Mouse (Mus musculus) left cerebral cortex, postnatal 4 days (tissue): Measurements from ENCODE around the gene Cir1. TPM values are rescaled to one million over a fixed set of nuclear protein-coding genes. Genes with fewer than 3 reads are reported as not detected.

Experiments used
- DNase-seq: peaks from one replicate; pipeline ENCODE4 v3.0.0-alpha.2; 2022
- intact Hi-C: fragments of 180-260 bp; cut with DNase I; formaldehyde crosslinking; loops from one replicate; pipeline ENCODE4 v1.15.1; 2025
- total RNA-seq, 2 experiments: library from RNA; stranded (reverse); gene quantifications; 2 replicates each; pipeline ENCODE4 v1.2.3; 2021

The Cir1 gene
- total RNA-seq, 2 experiments from 2014 or later = 22.9 to 25.1 TPM

GRCm38 (mm10) chr2:73274119-73274920 lies 38.2 kb downstream of the Cir1 start:
- peak; percentile 34 for DNase-seq
- intact Hi-C loops = loop anchor here (2.0 to 5.0 kb wide), 2 partner anchors 296 to 757 kb away; no protein-coding TSS in a partner anchor

GRCm38 (mm10) chr2:73273249-73274118 lies 39.0 kb downstream of the Cir1 start:
- no peak for DNase-seq
- intact Hi-C loops = loop anchor here (2.0 to 5.0 kb wide), 2 partner anchors 295 to 756 kb away; no protein-coding TSS in a partner anchor

GRCm38 (mm10) chr2:73272351-73273248 lies 39.9 kb downstream of the Cir1 start:
- intact Hi-C loops = loop anchor here (5.0 kb wide), 1 partner anchor 755 kb away; no protein-coding TSS in a partner anchor
- no peak for DNase-seq

- intact Hi-C loops = loop anchor here (5.0 kb wide), 1 partner anchor 754 kb away; no protein-coding TSS in a partner anchor
- DNase-seq = peak; percentile 49
These were observed 40.9 kb downstream of the Cir1 start, which contains the start of gene Sp9 for GRCm38 (mm10) chr2:73271459-73272161. Gene Sp9, plus strand, starts transcription at chr2:73271925.

GRCm38 (mm10) chr2:73270593-73271458 lies 41.7 kb downstream of the Cir1 start:
- intact Hi-C loops = loop anchor here (5.0 kb wide), 1 partner anchor 754 kb away; no protein-coding TSS in a partner anchor

GRCm38 (mm10) chr2:73270071-73270592 lies 42.4 kb downstream of the Cir1 start:
- no peak for DNase-seq
- intact Hi-C loops = loop anchor here (5.0 kb wide), 1 partner anchor 753 kb away; no protein-coding TSS in a partner anchor

More at GRCm38 (mm10) chr2:73270593-73271458, 41.7 kb downstream of the Cir1 start:
- DNase-seq = peak; percentile 17

- intact Hi-C loops = loop anchor here (5.0 kb wide), 2 partner anchors 97 to 752 kb away; no protein-coding TSS in a partner anchor
- no peak for DNase-seq
These were observed 42.8 kb downstream of the Cir1 start for GRCm38 (mm10) chr2:73269666-73270065.

GRCm38 (mm10) chr2:73268836-73269395 lies 43.6 kb downstream of the Cir1 start:
- DNase-seq = no peak

GRCm38 (mm10) chr2:73268281-73268680 lies 44.2 kb downstream of the Cir1 start:
- no peak for DNase-seq
- intact Hi-C loops = loop anchor here (5.0 kb wide), 1 partner anchor 96 kb away; no protein-coding TSS in a partner anchor

More at GRCm38 (mm10) chr2:73268836-73269395, 43.6 kb downstream of the Cir1 start:
- intact Hi-C loops = loop anchor here (5.0 kb wide), 1 partner anchor 97 kb away; no protein-coding TSS in a partner anchor

GRCm38 (mm10) chr2:73267818-73268217 lies 44.7 kb downstream of the Cir1 start:
- no peak for DNase-seq
- intact Hi-C loops = loop anchor here (5.0 kb wide), 1 partner anchor 96 kb away; no protein-coding TSS in a partner anchor

- intact Hi-C loops = loop anchor here (5.0 kb wide), 1 partner anchor 95 kb away; no protein-coding TSS in a partner anchor
- no peak for DNase-seq
These were observed 45.3 kb downstream of the Cir1 start for GRCm38 (mm10) chr2:73267231-73267630.

- no peak for DNase-seq
- intact Hi-C loops = loop anchor here (5.0 kb wide), 1 partner anchor 94 kb away; no protein-coding TSS in a partner anchor
These were observed 45.9 kb downstream of the Cir1 start for GRCm38 (mm10) chr2:73266623-73267022.

GRCm38 (mm10) chr2:73266011-73266410 lies 46.5 kb downstream of the Cir1 start:
- no peak for DNase-seq
- intact Hi-C loops = loop anchor here (5.0 kb wide), 1 partner anchor 94 kb away; no protein-coding TSS in a partner anchor

- DNase-seq = no peak
- intact Hi-C loops = loop anchor here (5.0 kb wide), 1 partner anchor 92 kb away; no protein-coding TSS in a partner anchor
These were observed 47.8 kb downstream of the Cir1 start for GRCm38 (mm10) chr2:73264611-73265195.

- intact Hi-C loops = no loop called here
- DNase-seq = no peak
These were observed 48.5 kb downstream of the Cir1 start for GRCm38 (mm10) chr2:73263794-73264610.
